Mouse (Mus musculus): Measurements from ENCODE around the gene Ugt2a1.

- no peak for TF ChIP-seq CTCF (conservative IDR thresholded peaks at IDR 0.05; ENCODE audit: low read length)
- no peak for TF ChIP-seq POU5F1 (IDR thresholded peaks at IDR 0.05; ENCODE audit: borderline replicate concordance, low read length)
These were observed 45.4 kb upstream of the Ugt2a1 start for GRCm38 (mm10) chr5:87535994-87536644.

Measured in E14TG2a.4 (cell line).